Mouse (Mus musculus) cerebellum, adult 2 months (tissue): Measurements from ENCODE around the gene Ntan1. TPM values are rescaled to one million over a fixed set of nuclear protein-coding genes. Genes with fewer than 3 reads are reported as not detected.
"Not testable (repeated sequence)": the region's sequence is repeated elsewhere in the genome, so short reads cannot be mapped to it uniquely, and the experiment has no call there.

Experiments used
- DNase-seq, 2 experiments: peaks; one replicate each; pipeline ENCODE4 v3.0.0; 2021
- H3K27ac ChIP-seq: fragments of 200-500 bp; 2 replicates; pipeline ENCODE4 v1.5.1; 2012; ENCODE audit warnings: low read length, control low read depth, inconsistent platforms; ENCODE audit not compliant: insufficient read depth
- H3K27me3 ChIP-seq: fragments of 200-500 bp; 2 replicates; pipeline ENCODE4 v1.6.1; 2012; ENCODE audit warnings: inconsistent platforms, mild to moderate bottlenecking, low read length, moderate library complexity; ENCODE audit not compliant: control insufficient read depth, insufficient read depth
- H3K4me1 ChIP-seq: fragments of 200-500 bp; 2 replicates; pipeline ENCODE4 v1.6.1; 2011; ENCODE audit warnings: low read length; ENCODE audit not compliant: control insufficient read depth, insufficient read depth
- H3K4me3 ChIP-seq: fragments of 200-500 bp; replicated peaks from 2 replicates; pipeline ENCODE3; 2011; ENCODE audit warnings: mild to moderate bottlenecking, low read depth, low read length, control low read depth; ENCODE audit not compliant: insufficient read depth
- CTCF ChIP-seq: fragments of 200-500 bp; IDR thresholded peaks from 2 replicates; pipeline ENCODE4 v1.5.1; 2011; ENCODE audit warnings: low read depth, mild to moderate bottlenecking, control low read depth, low read length, moderate library complexity, borderline replicate concordance; ENCODE audit not compliant: insufficient read depth
- POLR2A ChIP-seq: fragments of 200-500 bp; IDR thresholded peaks from 2 replicates; pipeline ENCODE4 v1.6.1; 2011; ENCODE audit warnings: low read length, control low read depth, borderline replicate concordance; ENCODE audit not compliant: insufficient read depth
- WGBS: fragments of 180-500 bp; shearing (Covaris S2); methylation state at CpG from one replicate; pipeline ENCODE4 v1.1.7; 2018; 5-methylcytosine and 5-hydroxymethylcytosine counted together
- polyA plus RNA-seq: library from polyadenylated mRNA; depleted of rRNA; stranded (reverse); fragments of >200 nt; gene quantifications from 2 replicates; pipeline ENCODE4 v1.2.3, GENCODE M21; 2012; rRNA removed

Gene Ntan1
- 120 and 121 TPM in 2 replicates for polyA plus RNA-seq

- under 1% methylated on average over 58 of the region's 58 CpGs for WGBS
- Histone ChIP-seq H3K4me3 (peak within 1 kb of the TSS; percentile 68), H3K4me1 (no peaks in the 10 kb centered on the region; the same call in 1 of the 2 replicates), H3K27me3 (no peaks in the 10 kb centered on the region), H3K27ac (peak within 1 kb of the TSS; percentile 74)
- peak; percentile 98 for DNase-seq
- TF ChIP-seq CTCF (no peak), POLR2A (peak; percentile 68)
Observed at GRCm38 (mm10) chr16:13818560-13819393, at the start of gene Ntan1. Ntan1 (plus strand) TSS chr16:13818845.

GRCm38 (mm10) chr16:13771603-13772002 is 47.0 kb upstream of the Ntan1 start:
- not testable (repeated sequence) for H3K27ac ChIP-seq, H3K27me3 ChIP-seq, DNase-seq, H3K4me3 ChIP-seq, H3K4me1 ChIP-seq
- 72% methylated on average over 4 of the region's 4 CpGs for WGBS

- not testable (repeated sequence) for H3K27ac ChIP-seq, DNase-seq, H3K4me3 ChIP-seq, H3K27me3 ChIP-seq, H3K4me1 ChIP-seq
- 78% methylated on average over 5 of the region's 5 CpGs for WGBS
Observed at GRCm38 (mm10) chr16:13772051-13772450, 46.6 kb upstream of the Ntan1 start.

- H3K4me1 ChIP-seq, DNase-seq, H3K27me3 ChIP-seq, H3K27ac ChIP-seq, H3K4me3 ChIP-seq: not testable (repeated sequence)
- 71% methylated on average over 2 of the region's 2 CpGs for WGBS
Observed at GRCm38 (mm10) chr16:13774011-13774410, 44.6 kb upstream of the Ntan1 start.

GRCm38 (mm10) chr16:13774651-13775050 is 44.0 kb upstream of the Ntan1 start:
- H3K27ac ChIP-seq, H3K4me1 ChIP-seq, H3K27me3 ChIP-seq, H3K4me3 ChIP-seq, DNase-seq: not testable (repeated sequence)
- WGBS: 88% methylated on average over 3 of the region's 3 CpGs

GRCm38 (mm10) chr16:13780353-13781036 is 38.1 kb upstream of the Ntan1 start, which contains the start of gene Rrn3:
Rrn3 (plus strand) TSS chr16:13780708.
- Histone ChIP-seq H3K27ac (peak within 1 kb of the TSS; percentile 87), H3K4me1 (peaks cover 3% of the 10 kb centered on the region; the same call in 1 of the 2 replicates), H3K4me3 (peak within 1 kb of the TSS; percentile 86), H3K27me3 (no peaks in the 10 kb centered on the region)
- TF ChIP-seq CTCF (no peak), POLR2A (peak; percentile 94)
- peak; percentile 89 to 91 for DNase-seq
- under 1% methylated on average over 57 of the region's 57 CpGs for WGBS

GRCm38 (mm10) chr16:13781216-13781615 is 37.4 kb upstream of the Ntan1 start:
- no peak for TF ChIP-seq POLR2A
- TF ChIP-seq CTCF: no peak
- H3K27ac ChIP-seq: no peak overlapping the region
- 26% methylated on average over 8 of the region's 8 CpGs for WGBS

GRCm38 (mm10) chr16:13785932-13786331 is 32.7 kb upstream of the Ntan1 start:
- no peaks in the 10 kb centered on the region for H3K27me3 ChIP-seq
- 81% methylated on average over 3 of the region's 3 CpGs for WGBS

More at GRCm38 (mm10) chr16:13781216-13781615, 37.4 kb upstream of the Ntan1 start:
- peak overlapping the region; percentile 86 for H3K4me3 ChIP-seq
- peaks cover 3% of the 10 kb centered on the region; the same call in 1 of the 2 replicates for H3K4me1 ChIP-seq
- H3K27me3 ChIP-seq: no peaks in the 10 kb centered on the region
- no peak for DNase-seq

GRCm38 (mm10) chr16:13793441-13793840 is 25.2 kb upstream of the Ntan1 start:
- WGBS: 90% methylated on average over 2 of the region's 2 CpGs
- not testable (repeated sequence) for DNase-seq

More at GRCm38 (mm10) chr16:13785932-13786331, 32.7 kb upstream of the Ntan1 start:
- Histone ChIP-seq H3K4me3 (no peak overlapping the region), H3K27ac (no peak overlapping the region), H3K4me1 (no peaks in the 10 kb centered on the region; the same call in 1 of the 2 replicates)
- no peak for TF ChIP-seq CTCF
- no peak for TF ChIP-seq POLR2A
- DNase-seq: no peak

More at GRCm38 (mm10) chr16:13793441-13793840, 25.2 kb upstream of the Ntan1 start:
- not testable (repeated sequence) for H3K4me1 ChIP-seq, H3K4me3 ChIP-seq, H3K27ac ChIP-seq, H3K27me3 ChIP-seq
